Mouse (Mus musculus): ENCODE data around the gene Dusp8. TPM values are rescaled to one million over a fixed set of nuclear protein-coding genes. Genes with fewer than 3 reads are reported as not detected.

Gene Dusp8
- total RNA-seq, 2 experiments from 2014 or later: 29.2 to 35.4 TPM

GRCm38 (mm10) chr7:142087069-142087652 lies 8.5 kb downstream of the Dusp8 start:
- no peak for DNase-seq
- intact Hi-C loops (cut with DNase I): no loop called here

- intact Hi-C loops (cut with DNase I): no loop called here
- DNase-seq: no peak
Observed at GRCm38 (mm10) chr7:142086159-142086905, 9.3 kb downstream of the Dusp8 start.

GRCm38 (mm10) chr7:142084820-142085219 lies 10.8 kb downstream of the Dusp8 start:
- intact Hi-C loops (cut with DNase I): no loop called here

GRCm38 (mm10) chr7:142084395-142084794 lies 11.2 kb downstream of the Dusp8 start:
- intact Hi-C loops (cut with DNase I): no loop called here
- no peak for DNase-seq

More at GRCm38 (mm10) chr7:142084820-142085219, 10.8 kb downstream of the Dusp8 start:
- peak; percentile 83 to 88 for DNase-seq

GRCm38 (mm10) chr7:142083588-142084317 lies 11.9 kb downstream of the Dusp8 start:
- peak; percentile 62 to 74 for DNase-seq
- intact Hi-C loops (cut with DNase I): no loop called here

GRCm38 (mm10) chr7:142082607-142083006 lies 13.0 kb downstream of the Dusp8 start:
- no peak for DNase-seq
- intact Hi-C loops (cut with DNase I): no loop called here

GRCm38 (mm10) chr7:142082179-142082578 lies 13.5 kb downstream of the Dusp8 start:
- intact Hi-C loops (cut with DNase I): no loop called here
- no peak for DNase-seq

GRCm38 (mm10) chr7:142081736-142082135 lies 13.9 kb downstream of the Dusp8 start:
- intact Hi-C loops (cut with DNase I): no loop called here
- DNase-seq: no peak

GRCm38 (mm10) chr7:142080876-142081275 lies 14.8 kb downstream of the Dusp8 start:
- DNase-seq: no peak

GRCm38 (mm10) chr7:142079365-142079764 lies 16.3 kb downstream of the Dusp8 start:
- DNase-seq: no peak
- intact Hi-C loops (cut with DNase I): no loop called here

More at GRCm38 (mm10) chr7:142080876-142081275, 14.8 kb downstream of the Dusp8 start:
- intact Hi-C loops (cut with DNase I): no loop called here

- intact Hi-C loops (cut with DNase I): no loop called here
- DNase-seq: no peak
Observed at GRCm38 (mm10) chr7:142077138-142077537, 18.5 kb downstream of the Dusp8 start.

- intact Hi-C loops (cut with DNase I): no loop called here
- DNase-seq: no peak
Observed at GRCm38 (mm10) chr7:142074146-142074886, 21.3 kb downstream of the Dusp8 start.

GRCm38 (mm10) chr7:142071717-142072116 lies 23.9 kb downstream of the Dusp8 start:
- intact Hi-C loops (cut with DNase I): loop anchor here (1.0 kb wide), 1 partner anchor 27 kb away; no protein-coding TSS in a partner anchor
- DNase-seq: no peak

GRCm38 (mm10) chr7:142071212-142071578 lies 24.4 kb downstream of the Dusp8 start:
- intact Hi-C loops (cut with DNase I): loop anchor here (1.0 kb wide), 1 partner anchor 27 kb away; no protein-coding TSS in a partner anchor
- DNase-seq: no peak

GRCm38 (mm10) chr7:142070458-142071211 lies 25.0 kb downstream of the Dusp8 start:
- intact Hi-C loops (cut with DNase I): loop anchor here (1.0 kb wide), 1 partner anchor 28 kb away; no protein-coding TSS in a partner anchor
- peak; percentile 80 to 86 for DNase-seq

- intact Hi-C loops (cut with DNase I): loop anchor here (5.0 to 10.0 kb wide), 2 partner anchors 51 to 326 kb away; no protein-coding TSS in a partner anchor
- DNase-seq: no peak
Observed at GRCm38 (mm10) chr7:142068429-142068828, 27.2 kb downstream of the Dusp8 start.

- intact Hi-C loops (cut with DNase I): loop anchor here (5.0 to 10.0 kb wide), 2 partner anchors 36 to 334 kb away; partner anchors contain the start of gene Dusp8
- peak; percentile 92 to 96 for DNase-seq
Observed at GRCm38 (mm10) chr7:142060931-142061565, 34.6 kb downstream of the Dusp8 start, which contains the start of gene Mob2. TSS of gene Mob2 (minus strand) at chr7:142061065.

GRCm38 (mm10) chr7:142060185-142060930 lies 35.3 kb downstream of the Dusp8 start:
- intact Hi-C loops (cut with DNase I): loop anchor here (5.0 to 10.0 kb wide), 2 partner anchors 37 to 334 kb away; partner anchors contain the start of gene Dusp8
- no peak for DNase-seq
